Mouse (Mus musculus) lung, postnatal 25 days (tissue): ENCODE results near the gene Gpr18.

Experiments
- DNase-seq: peaks from one replicate; pipeline ENCODE4 v3.0.0; 2022; ENCODE audit warnings: low spot score

The Gpr18 gene

GRCm38 (mm10) chr14:121949436-121949835, 33.9 kb upstream of the Gpr18 start:
- DNase-seq: no peak

- DNase-seq: no peak
Measured at GRCm38 (mm10) chr14:121947966-121948365, 32.4 kb upstream of the Gpr18 start.

GRCm38 (mm10) chr14:121947201-121947760, 31.7 kb upstream of the Gpr18 start:
- DNase-seq: no peak

- no peak for DNase-seq
Measured at GRCm38 (mm10) chr14:121946728-121947127, 31.1 kb upstream of the Gpr18 start.

- DNase-seq: no peak
Measured at GRCm38 (mm10) chr14:121946131-121946530, 30.6 kb upstream of the Gpr18 start.

GRCm38 (mm10) chr14:121939582-121939981, 24.0 kb upstream of the Gpr18 start:
- no peak for DNase-seq

GRCm38 (mm10) chr14:121938256-121939191, 22.9 kb upstream of the Gpr18 start:
- peak; percentile 41 for DNase-seq

GRCm38 (mm10) chr14:121937601-121938255, 22.1 kb upstream of the Gpr18 start:
- DNase-seq: no peak

- DNase-seq: no peak
Measured at GRCm38 (mm10) chr14:121936856-121937255, 21.3 kb upstream of the Gpr18 start.

- DNase-seq: no peak
Measured at GRCm38 (mm10) chr14:121936356-121936755, 20.8 kb upstream of the Gpr18 start.

- DNase-seq: no peak
Measured at GRCm38 (mm10) chr14:121934597-121934946, 19.0 kb upstream of the Gpr18 start.

- no peak for DNase-seq
Measured at GRCm38 (mm10) chr14:121933906-121934596, 18.5 kb upstream of the Gpr18 start.

GRCm38 (mm10) chr14:121932180-121932579, 16.6 kb upstream of the Gpr18 start:
- DNase-seq: no peak

- DNase-seq: no peak
Measured at GRCm38 (mm10) chr14:121931594-121931993, 16.0 kb upstream of the Gpr18 start.

GRCm38 (mm10) chr14:121930731-121931383, 15.3 kb upstream of the Gpr18 start:
- no peak for DNase-seq

- peak; percentile 51 for DNase-seq
Measured at GRCm38 (mm10) chr14:121929243-121929951, 13.8 kb upstream of the Gpr18 start.

GRCm38 (mm10) chr14:121928375-121929137, 13.0 kb upstream of the Gpr18 start:
- DNase-seq: peak; percentile 63

GRCm38 (mm10) chr14:121927451-121927850, 11.9 kb upstream of the Gpr18 start:
- no peak for DNase-seq

GRCm38 (mm10) chr14:121926901-121927300, 11.3 kb upstream of the Gpr18 start:
- no peak for DNase-seq

GRCm38 (mm10) chr14:121924876-121925275, 9.3 kb upstream of the Gpr18 start:
- DNase-seq: no peak
